Mouse (Mus musculus): Measurements from ENCODE around the gene Ints2. TPM values are rescaled to one million over a fixed set of nuclear protein-coding genes. Genes with fewer than 3 reads are reported as not detected.
"Not testable (repeated sequence)": the region's sequence is repeated elsewhere in the genome, so short reads cannot be mapped to it uniquely, and the experiment has no call there.

Gene Ints2
- polyA plus RNA-seq, 1 experiment from 2014 or later, result 37.5 TPM

DNA sequence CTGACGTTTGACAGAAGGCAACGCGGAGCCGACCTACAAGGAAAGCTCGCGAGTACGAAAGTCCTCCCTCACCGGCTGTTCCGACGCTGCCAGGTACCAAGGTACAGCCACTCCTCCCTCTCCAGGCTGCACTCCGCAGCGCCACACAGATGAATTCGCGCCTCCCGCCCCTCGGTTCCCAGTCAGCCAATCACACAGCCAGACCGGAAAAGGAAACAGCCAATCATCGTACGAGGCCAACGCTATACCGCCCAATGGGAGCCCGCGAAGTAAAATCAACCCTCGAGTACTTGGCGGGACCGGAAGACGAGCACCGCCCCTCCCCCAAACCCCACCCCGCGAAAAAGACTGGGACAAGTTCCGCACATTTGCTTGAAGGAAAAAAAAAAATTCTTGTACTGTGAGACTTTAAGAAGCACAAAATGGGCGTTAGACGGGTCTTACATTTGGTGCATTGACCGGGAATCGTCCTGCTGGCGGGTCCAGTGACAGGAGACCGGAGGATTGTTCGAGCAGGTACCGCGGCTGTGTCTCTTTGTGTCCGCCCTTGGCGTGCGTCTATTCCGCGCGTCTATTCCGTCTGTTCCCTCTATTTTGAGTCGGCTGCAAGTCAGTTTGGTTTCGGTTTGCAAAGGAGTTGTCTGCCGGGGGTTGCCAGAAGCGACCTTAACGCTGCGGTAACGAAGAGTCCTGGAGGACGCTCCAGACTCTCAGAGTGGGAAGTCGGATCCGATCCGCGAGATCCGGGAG is 56.2 kb downstream of the Ints2 start, which contains the start of gene Brip1:
Gene Brip1 (minus strand): TSS at position 157 of the 750 bp plus-strand sequence.
- ATAC-seq (replicated peaks; ENCODE audit: low FRiP score) (peak; percentile 99), DNase-seq (ENCODE audit: low spot score) (peak; percentile 93)
- Histone ChIP-seq H3K9ac (ENCODE audit: low read depth, low read length) (peak within 1 kb of the TSS; percentile 88), H3K4me1 (replicated peaks; ENCODE audit: control insufficient read depth, insufficient read depth, low read length) (peaks cover 11% of the 10 kb centered on the region), H3K9me3 (ENCODE audit: control insufficient read depth, low read length) (no peaks in the 10 kb centered on the region), H3K4me2 (peak within 1 kb of the TSS; percentile 78), H3K27me3 (replicated peaks; ENCODE audit: control insufficient read depth, insufficient read depth, low read length) (no peaks in the 10 kb centered on the region), H3K4me3 (ENCODE audit: low read depth, low read length) (peak within 1 kb of the TSS; percentile 89), H3K36me3 (ENCODE audit: control insufficient read depth, insufficient read depth, low read length) (peaks cover 35% of the 10 kb centered on the region), H3K27ac (ENCODE audit: low read depth, low read length) (peak within 1 kb of the TSS; percentile 87)
- WGBS, result under 1% methylated on average over 60 of the region's 60 CpGs

DNA sequence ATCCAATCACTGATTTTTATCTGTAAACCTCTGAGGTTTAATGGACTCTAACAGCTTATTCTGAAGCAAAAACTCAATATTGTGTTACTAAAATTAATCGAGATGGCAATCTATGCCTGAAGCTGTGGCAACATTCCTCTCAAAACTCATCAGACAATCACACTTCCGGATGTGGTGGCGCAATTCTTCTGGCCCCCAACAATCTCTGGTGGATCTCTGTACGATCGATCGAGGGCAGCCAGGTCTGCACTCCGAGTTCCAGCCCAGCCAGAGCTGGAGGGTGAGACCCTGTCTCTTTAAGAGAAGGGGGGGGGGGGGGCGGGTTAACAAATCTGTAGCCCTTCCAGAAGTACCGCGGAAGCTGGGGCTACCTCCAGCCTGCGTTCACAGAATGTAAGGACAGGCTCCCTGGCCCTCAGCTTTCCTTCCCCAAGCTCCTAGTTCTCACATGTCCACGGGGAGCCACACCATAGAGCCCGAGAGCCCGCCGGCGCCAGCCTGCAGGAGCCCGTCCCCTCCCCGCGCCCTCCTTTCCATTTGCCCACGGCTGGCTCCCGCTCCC is 56.8 kb downstream of the Ints2 start:
- H3K27me3 ChIP-seq (replicated peaks; ENCODE audit: control insufficient read depth, insufficient read depth, low read length), result no peaks in the 10 kb centered on the region
- WGBS, result under 1% methylated on average over 20 of the region's 21 CpGs
- H3K36me3 ChIP-seq (ENCODE audit: control insufficient read depth, insufficient read depth, low read length), result peaks cover 29% of the 10 kb centered on the region
- peak overlapping the region; percentile 88 for H3K9ac ChIP-seq (ENCODE audit: low read depth, low read length)
- H3K4me2 ChIP-seq, result peak overlapping the region; percentile 78
- ATAC-seq (replicated peaks; ENCODE audit: low FRiP score) (peak; percentile 60), DNase-seq (ENCODE audit: low spot score) (no peak)
- peaks cover 11% of the 10 kb centered on the region for H3K4me1 ChIP-seq (replicated peaks; ENCODE audit: control insufficient read depth, insufficient read depth, low read length)
- H3K27ac ChIP-seq (ENCODE audit: low read depth, low read length), result peak overlapping the region; percentile 87
- peak overlapping the region; percentile 89 for H3K4me3 ChIP-seq (ENCODE audit: low read depth, low read length)
- no peaks in the 10 kb centered on the region for H3K9me3 ChIP-seq (ENCODE audit: control insufficient read depth, low read length)

DNA sequence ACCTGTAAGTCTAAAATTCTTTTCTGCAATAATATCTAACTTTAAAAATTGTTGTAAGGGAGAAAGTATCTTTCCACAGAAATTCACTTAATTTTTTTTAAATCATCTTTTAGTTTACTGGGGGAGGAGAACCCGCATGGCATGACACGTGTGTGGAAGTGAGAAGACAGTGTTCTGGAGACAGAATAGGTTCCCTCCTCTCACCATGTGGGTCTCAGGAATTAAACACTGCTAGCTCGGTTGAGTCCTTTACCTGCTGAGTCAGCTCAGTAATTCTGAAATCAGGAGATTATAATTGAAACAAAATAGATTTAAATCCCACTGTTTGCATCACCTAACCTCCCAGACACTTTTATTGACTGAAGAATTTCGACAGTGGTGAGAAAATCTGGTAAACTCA is 57.6 kb downstream of the Ints2 start:
- DNase-seq (ENCODE audit: low spot score) (no peak), ATAC-seq (replicated peaks; ENCODE audit: low FRiP score) (no peak)
- no peak overlapping the region; the same call in 1 of the 2 replicates for H3K9ac ChIP-seq (ENCODE audit: low read depth, low read length)
- peak overlapping the region; percentile 78 for H3K4me2 ChIP-seq
- H3K27me3 ChIP-seq (replicated peaks; ENCODE audit: control insufficient read depth, insufficient read depth, low read length), result no peaks in the 10 kb centered on the region
- peaks cover 20% of the 10 kb centered on the region for H3K36me3 ChIP-seq (ENCODE audit: control insufficient read depth, insufficient read depth, low read length)
- peak overlapping the region; percentile 89 for H3K4me3 ChIP-seq (ENCODE audit: low read depth, low read length)
- H3K4me1 ChIP-seq (replicated peaks; ENCODE audit: control insufficient read depth, insufficient read depth, low read length), result peaks cover 11% of the 10 kb centered on the region
- H3K27ac ChIP-seq (ENCODE audit: low read depth, low read length), result no peak overlapping the region
- H3K9me3 ChIP-seq (ENCODE audit: control insufficient read depth, low read length), result no peaks in the 10 kb centered on the region
- WGBS, result 63% methylated on average over 4 of the region's 4 CpGs

DNA sequence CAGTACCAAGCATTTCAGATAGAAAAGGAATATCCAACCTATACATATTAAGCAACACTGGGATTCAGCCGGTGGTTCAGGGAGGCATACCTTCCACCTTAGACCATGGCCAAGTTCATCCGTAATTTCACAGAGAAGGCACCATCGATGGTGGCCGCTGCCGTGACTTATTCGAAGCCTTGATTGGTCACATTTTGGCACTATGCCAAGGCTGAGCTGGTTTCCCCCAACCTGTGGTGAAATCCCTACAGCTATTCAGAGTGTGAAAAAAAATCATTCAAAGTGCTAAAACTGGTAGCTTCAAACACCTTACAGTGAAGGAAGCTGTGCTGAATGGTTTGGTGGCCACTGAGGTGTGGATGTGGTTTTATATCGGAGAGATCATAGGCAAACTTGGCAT is 72.2 kb downstream of the Ints2 start:
- not testable (repeated sequence) for H3K9me3 ChIP-seq (ENCODE audit: control insufficient read depth, low read length); ATAC-seq (replicated peaks; ENCODE audit: low FRiP score); H3K4me2 ChIP-seq; H3K36me3 ChIP-seq (ENCODE audit: control insufficient read depth, insufficient read depth, low read length); DNase-seq (ENCODE audit: low spot score); H3K27ac ChIP-seq (ENCODE audit: low read depth, low read length); H3K4me3 ChIP-seq (ENCODE audit: low read depth, low read length); H3K4me1 ChIP-seq (replicated peaks; ENCODE audit: control insufficient read depth, insufficient read depth, low read length); H3K9ac ChIP-seq (ENCODE audit: low read depth, low read length); H3K27me3 ChIP-seq (replicated peaks; ENCODE audit: control insufficient read depth, insufficient read depth, low read length)
- 93% methylated on average over 7 of the region's 7 CpGs for WGBS

DNA sequence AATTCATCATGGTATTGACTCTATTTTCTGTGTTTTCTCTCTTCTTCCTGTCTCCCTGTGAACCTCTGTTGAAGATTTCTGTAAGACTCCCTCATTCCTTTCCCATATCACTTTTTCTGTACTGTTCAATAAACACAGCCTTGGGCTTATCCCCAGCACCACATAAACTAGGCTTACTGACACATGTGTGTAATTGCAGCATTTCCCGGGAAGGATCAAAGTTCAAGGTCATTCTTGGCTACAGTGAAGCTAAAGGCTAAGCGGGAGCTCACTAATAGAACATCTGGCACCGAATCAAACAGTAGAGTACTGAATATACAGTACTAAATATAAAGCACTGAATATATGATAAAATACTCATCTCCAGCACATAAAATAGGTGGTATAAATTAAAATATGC is 81.5 kb downstream of the Ints2 start:
- no peaks in the 10 kb centered on the region for H3K4me1 ChIP-seq (replicated peaks; ENCODE audit: control insufficient read depth, insufficient read depth, low read length)
- ATAC-seq (replicated peaks; ENCODE audit: low FRiP score) (no peak), DNase-seq (ENCODE audit: low spot score) (no peak)
- H3K27me3 ChIP-seq (replicated peaks; ENCODE audit: control insufficient read depth, insufficient read depth, low read length), result no peaks in the 10 kb centered on the region
- H3K36me3 ChIP-seq (ENCODE audit: control insufficient read depth, insufficient read depth, low read length), result no peaks in the 10 kb centered on the region
- WGBS, result 74% methylated on average over 3 of the region's 3 CpGs
- no peak overlapping the region for H3K27ac ChIP-seq (ENCODE audit: low read depth, low read length)
- H3K9me3 ChIP-seq (ENCODE audit: control insufficient read depth, low read length), result no peaks in the 10 kb centered on the region
- H3K9ac ChIP-seq (ENCODE audit: low read depth, low read length), result no peak overlapping the region
- no peak overlapping the region for H3K4me2 ChIP-seq
- H3K4me3 ChIP-seq (ENCODE audit: low read depth, low read length), result no peak overlapping the region

DNA sequence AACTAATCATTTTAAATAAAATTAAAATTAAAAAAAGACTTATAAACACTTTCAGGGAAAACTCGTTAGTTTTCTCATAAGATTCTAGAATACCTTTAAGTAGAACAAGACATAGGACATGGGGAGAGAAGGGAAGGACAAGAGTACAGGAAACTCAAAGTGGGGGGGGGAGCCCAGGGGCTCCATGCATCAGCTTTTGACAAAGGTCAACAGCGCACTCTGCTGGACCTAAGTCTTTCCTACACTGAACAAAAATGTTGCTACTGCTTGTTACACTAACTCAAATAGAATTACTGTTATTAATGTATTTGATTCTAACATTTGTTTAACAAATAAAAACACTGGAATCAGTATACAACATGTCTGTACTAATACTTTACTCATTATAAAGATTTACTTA is 83.2 kb downstream of the Ints2 start:
- no peak for DNase-seq (ENCODE audit: low spot score)
- 59% methylated on average over 2 of the region's 2 CpGs for WGBS

DNA sequence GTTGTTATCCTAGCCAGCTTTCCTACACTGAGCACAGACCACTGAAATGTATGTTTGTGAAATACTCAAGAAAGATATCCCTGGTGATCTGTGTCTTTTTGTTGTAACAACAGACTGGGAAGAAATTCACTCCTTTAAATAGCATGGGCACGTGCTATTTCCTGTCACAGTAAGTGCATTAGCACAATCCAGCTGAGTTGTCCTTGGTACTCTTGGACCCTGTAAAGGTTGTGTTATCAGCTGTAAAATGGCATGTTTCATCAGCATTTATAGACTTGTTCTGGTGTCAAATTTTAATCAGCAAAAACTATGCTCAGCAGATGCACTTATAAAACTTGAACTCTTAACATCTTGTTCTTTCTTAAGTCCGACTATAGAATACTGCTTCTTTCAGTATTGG is 86.6 kb downstream of the Ints2 start:
- H3K27me3 ChIP-seq (replicated peaks; ENCODE audit: control insufficient read depth, insufficient read depth, low read length), result no peaks in the 10 kb centered on the region
- 82% methylated on average over 2 of the region's 2 CpGs for WGBS
- H3K9me3 ChIP-seq (ENCODE audit: control insufficient read depth, low read length), result no peaks in the 10 kb centered on the region
- no peak overlapping the region for H3K4me2 ChIP-seq
- H3K9ac ChIP-seq (ENCODE audit: low read depth, low read length), result no peak overlapping the region
- H3K27ac ChIP-seq (ENCODE audit: low read depth, low read length), result no peak overlapping the region
- no peaks in the 10 kb centered on the region for H3K4me1 ChIP-seq (replicated peaks; ENCODE audit: control insufficient read depth, insufficient read depth, low read length)
- DNase-seq (ENCODE audit: low spot score), result no peak
- H3K36me3 ChIP-seq (ENCODE audit: control insufficient read depth, insufficient read depth, low read length), result no peaks in the 10 kb centered on the region
- no peak for ATAC-seq (replicated peaks; ENCODE audit: low FRiP score)
- H3K4me3 ChIP-seq (ENCODE audit: low read depth, low read length), result no peak overlapping the region

More for the DNA sequence above, 83.2 kb downstream of the Ints2 start:
- no peak overlapping the region for H3K27ac ChIP-seq (ENCODE audit: low read depth, low read length)
- no peak overlapping the region for H3K4me2 ChIP-seq
- no peaks in the 10 kb centered on the region for H3K27me3 ChIP-seq (replicated peaks; ENCODE audit: control insufficient read depth, insufficient read depth, low read length)
- H3K4me3 ChIP-seq (ENCODE audit: low read depth, low read length), result no peak overlapping the region
- H3K9me3 ChIP-seq (ENCODE audit: control insufficient read depth, low read length), result no peaks in the 10 kb centered on the region
- H3K36me3 ChIP-seq (ENCODE audit: control insufficient read depth, insufficient read depth, low read length), result no peaks in the 10 kb centered on the region
- no peaks in the 10 kb centered on the region for H3K4me1 ChIP-seq (replicated peaks; ENCODE audit: control insufficient read depth, insufficient read depth, low read length)
- ATAC-seq (replicated peaks; ENCODE audit: low FRiP score), result no peak
- no peak overlapping the region for H3K9ac ChIP-seq (ENCODE audit: low read depth, low read length)
